Mouse (Mus musculus): ENCODE measurements around the gene Disp1. TPM values are rescaled to one million over a fixed set of nuclear protein-coding genes. Genes with fewer than 3 reads are reported as not detected.

Disp1 gene
- polyA plus RNA-seq (2016; fragmentation: Nextera tagmentation; extraction: Ambion mirVana), result 9.2 and 10.3 TPM in 2 replicates

DNA sequence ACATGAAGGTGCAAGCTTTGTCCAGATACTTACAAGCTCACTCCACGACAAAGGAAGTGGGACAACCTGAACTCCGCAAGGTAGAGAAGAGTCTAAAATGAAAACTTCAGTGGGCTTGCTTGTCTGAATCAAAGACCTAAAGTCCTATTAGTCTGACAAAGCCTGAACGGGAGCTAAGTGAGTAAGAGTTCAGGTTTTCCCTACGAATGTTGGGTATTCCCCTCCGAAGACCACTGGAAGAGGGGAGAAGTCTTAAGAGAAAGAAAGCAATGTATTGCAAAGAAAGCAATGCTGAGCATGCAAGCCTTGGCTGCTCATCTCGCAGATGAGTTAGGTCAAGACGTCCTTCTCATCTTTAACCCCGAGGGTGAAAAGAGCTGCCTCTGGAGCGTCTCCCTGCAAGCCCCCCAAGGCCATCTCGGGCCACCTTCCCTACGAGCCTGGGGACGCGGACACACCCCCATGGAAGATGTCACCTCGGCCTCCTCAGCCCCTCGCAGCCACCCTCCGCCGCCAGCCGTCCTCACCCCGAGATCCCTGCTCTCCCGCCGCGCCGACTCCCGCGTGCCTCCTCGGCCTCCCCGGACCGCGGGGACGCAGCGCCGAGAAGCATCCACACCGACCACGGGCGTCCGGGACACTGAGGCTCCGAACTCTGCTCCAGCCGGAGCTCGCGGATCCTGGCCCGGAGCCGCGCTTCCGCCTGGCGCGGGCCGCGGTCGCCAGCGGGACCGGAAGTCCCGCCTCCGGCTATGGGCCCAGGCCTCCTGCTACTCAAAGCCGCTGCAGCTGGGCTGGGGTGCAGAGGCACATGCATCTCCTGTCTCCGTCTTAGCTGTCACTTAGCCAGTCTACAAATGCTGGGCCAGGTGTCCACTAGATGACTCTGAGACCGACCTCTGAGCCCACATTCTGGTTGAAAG is at the start of gene Disp1:
Gene Disp1 (minus strand): TSS at position 727 of the 923 bp plus-strand sequence.
- Histone ChIP-seq H3K4me1 (peaks cover 19% of the 10 kb centered on the region), H3K27me3 (ENCODE audit: poor library complexity, severe bottlenecking) (no peaks in the 10 kb centered on the region), H3K4me3 (peak within 1 kb of the TSS; percentile 90), H3K9me3 (no peaks in the 10 kb centered on the region), H3K27ac (peak within 1 kb of the TSS; percentile 96), H3K36me3 (replicated peaks) (no peaks in the 10 kb centered on the region; the same call in 1 of the 2 replicates)
- 4% methylated on average over 56 of the region's 56 CpGs for WGBS
- DNase-seq (ENCODE audit: extremely low spot score, low spot score), result peak; percentile 78

DNA sequence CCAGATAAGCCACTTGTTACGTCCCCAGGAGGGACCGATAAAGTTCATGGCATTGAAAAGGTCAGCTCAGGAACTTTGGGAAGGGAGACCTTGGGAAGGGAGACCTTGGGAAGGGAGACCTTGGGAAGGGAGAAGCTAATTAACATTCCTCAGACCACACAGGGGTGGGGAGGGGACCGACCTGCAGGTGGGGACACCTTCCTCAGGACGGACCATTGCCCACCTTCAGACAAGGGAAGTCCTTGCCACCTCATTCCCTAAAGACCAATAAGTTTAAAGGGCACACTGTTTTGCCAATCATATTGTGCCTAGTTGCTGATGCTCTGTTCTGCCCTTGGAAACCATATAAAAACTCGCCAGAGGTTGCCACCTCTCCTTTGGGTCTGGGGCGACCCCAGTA is 46.3 kb upstream of the Disp1 start:
- Histone ChIP-seq H3K27ac (no peak overlapping the region), H3K36me3 (replicated peaks) (no peaks in the 10 kb centered on the region)
- WGBS, result 85% methylated on average over 6 of the region's 6 CpGs

DNA sequence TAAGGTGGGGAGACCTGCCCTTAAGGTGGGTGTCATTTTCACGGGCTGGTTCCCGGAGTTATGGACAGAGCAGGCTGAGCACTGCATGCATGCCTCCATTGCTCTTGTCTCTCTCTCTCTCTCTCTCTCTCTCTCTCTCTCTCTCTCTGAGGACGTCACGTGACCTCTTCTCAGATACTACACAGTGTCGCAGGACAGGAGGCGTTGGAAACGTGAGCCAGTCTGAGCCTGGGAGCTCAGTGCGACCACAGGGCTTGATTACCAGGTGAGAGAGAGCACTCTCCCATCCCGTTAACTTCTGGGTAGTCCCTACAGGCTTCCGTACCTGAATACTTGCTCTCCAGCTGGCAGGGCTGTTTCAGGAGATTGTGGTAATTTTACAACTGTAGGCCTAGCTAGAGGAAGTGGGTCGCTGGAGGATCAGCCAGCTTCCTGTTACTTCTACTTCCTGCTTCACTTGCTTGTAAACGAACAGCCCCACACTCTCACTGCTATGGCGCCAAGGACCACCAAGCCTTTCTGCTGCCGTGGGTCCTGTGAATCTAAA is 44.7 kb upstream of the Disp1 start:
- DNase-seq (ENCODE audit: extremely low spot score, low spot score), result no peak
- H3K27me3 ChIP-seq (ENCODE audit: poor library complexity, severe bottlenecking), result no peaks in the 10 kb centered on the region

More for the DNA sequence above, 46.3 kb upstream of the Disp1 start:
- Histone ChIP-seq H3K4me1 (no peaks in the 10 kb centered on the region), H3K27me3 (ENCODE audit: poor library complexity, severe bottlenecking) (no peaks in the 10 kb centered on the region), H3K4me3 (no peak overlapping the region), H3K9me3 (no peaks in the 10 kb centered on the region)
- no peak for DNase-seq (ENCODE audit: extremely low spot score, low spot score)

DNA sequence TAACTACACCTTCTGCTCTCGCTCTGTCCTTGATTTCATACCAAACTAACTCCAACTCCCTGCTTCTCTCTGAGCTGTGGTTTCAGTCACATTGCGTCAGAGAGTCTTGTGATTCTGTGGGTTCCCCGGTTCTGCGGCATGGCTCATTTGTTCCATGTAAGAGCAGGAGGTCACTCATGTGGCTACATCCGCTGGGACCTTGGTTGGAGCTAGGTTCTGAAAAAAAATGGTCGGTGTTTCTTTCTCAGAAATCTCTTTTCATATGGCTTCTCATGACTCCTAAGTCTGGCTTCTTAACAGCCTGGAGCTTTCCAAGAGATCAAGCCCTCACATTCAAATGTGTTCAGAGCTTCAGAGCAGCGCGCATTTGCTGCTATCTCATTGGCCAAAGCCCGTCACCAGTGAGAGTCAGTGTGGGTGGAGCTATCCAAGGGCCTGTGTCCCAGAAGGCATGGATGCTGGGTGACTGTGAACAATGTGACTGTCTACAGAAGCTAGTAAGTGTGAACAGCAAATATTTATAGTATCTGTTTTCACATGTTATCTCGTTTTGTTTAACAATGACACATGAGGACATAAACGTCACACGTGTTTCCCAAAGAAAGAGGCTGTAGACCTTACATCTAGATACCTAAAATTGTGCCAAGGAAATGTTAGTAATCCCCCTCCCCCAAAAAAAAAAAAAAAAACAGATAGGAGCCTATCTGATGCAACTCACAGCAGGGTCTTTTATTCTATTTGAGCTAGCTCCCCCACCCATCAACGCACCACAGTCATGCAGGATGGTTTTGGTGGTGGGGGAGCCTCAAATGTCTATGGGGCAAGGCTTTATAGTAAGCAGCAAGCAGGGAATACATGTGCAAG is 43.1 kb upstream of the Disp1 start:
- H3K27ac ChIP-seq, result no peak overlapping the region
- 83% methylated on average over 13 of the region's 13 CpGs for WGBS
- no peaks in the 10 kb centered on the region for H3K27me3 ChIP-seq (ENCODE audit: poor library complexity, severe bottlenecking)
- H3K9me3 ChIP-seq, result no peaks in the 10 kb centered on the region
- H3K4me1 ChIP-seq, result no peaks in the 10 kb centered on the region
- H3K4me3 ChIP-seq, result no peak overlapping the region
- H3K36me3 ChIP-seq (replicated peaks), result no peaks in the 10 kb centered on the region
- no peak for DNase-seq (ENCODE audit: extremely low spot score, low spot score)

More for the DNA sequence above, 44.7 kb upstream of the Disp1 start:
- Histone ChIP-seq H3K4me1 (no peaks in the 10 kb centered on the region), H3K4me3 (no peak overlapping the region), H3K27ac (no peak overlapping the region), H3K9me3 (no peaks in the 10 kb centered on the region), H3K36me3 (replicated peaks) (no peaks in the 10 kb centered on the region)
- WGBS, result 74% methylated on average over 14 of the region's 14 CpGs

DNA sequence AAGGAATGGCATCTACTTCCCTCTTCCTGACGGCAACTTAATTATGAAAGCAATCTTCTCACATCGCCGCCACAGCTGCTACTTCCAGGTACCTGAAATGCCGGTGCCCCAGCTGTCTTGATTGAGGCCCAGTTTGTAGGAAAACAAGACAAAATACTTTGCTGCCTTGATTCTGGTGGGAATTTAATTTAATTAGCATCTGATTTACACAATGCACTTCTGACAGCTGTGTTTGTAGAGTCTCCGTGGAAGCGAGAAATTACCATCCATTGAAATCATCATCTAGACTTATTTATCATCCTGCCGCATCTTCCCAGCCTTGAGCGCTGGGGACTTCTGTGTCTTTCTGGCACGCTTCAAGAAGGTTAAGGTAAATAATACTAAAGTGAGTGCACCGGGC is 31.3 kb upstream of the Disp1 start:
- Histone ChIP-seq H3K4me3 (no peak overlapping the region), H3K36me3 (replicated peaks) (no peaks in the 10 kb centered on the region), H3K9me3 (no peaks in the 10 kb centered on the region), H3K27me3 (ENCODE audit: poor library complexity, severe bottlenecking) (no peaks in the 10 kb centered on the region), H3K27ac (no peak overlapping the region), H3K4me1 (no peaks in the 10 kb centered on the region; the same call in 1 of the 2 replicates)
- WGBS, result 77% methylated on average over 10 of the region's 10 CpGs
- no peak for DNase-seq (ENCODE audit: extremely low spot score, low spot score)

GRCm38 (mm10) chr1:183251818-183252217 is 30.5 kb upstream of the Disp1 start:
- H3K36me3 ChIP-seq (replicated peaks), result no peaks in the 10 kb centered on the region
- no peak for DNase-seq (ENCODE audit: extremely low spot score, low spot score)
- WGBS, result 78% methylated on average over 2 of the region's 2 CpGs
- H3K4me1 ChIP-seq, result peaks cover 5% of the 10 kb centered on the region
- H3K27ac ChIP-seq, result no peak overlapping the region
- no peaks in the 10 kb centered on the region for H3K27me3 ChIP-seq (ENCODE audit: poor library complexity, severe bottlenecking)
- no peaks in the 10 kb centered on the region for H3K9me3 ChIP-seq
- H3K4me3 ChIP-seq, result no peak overlapping the region

- Histone ChIP-seq H3K36me3 (replicated peaks) (no peaks in the 10 kb centered on the region), H3K4me1 (peaks cover 5% of the 10 kb centered on the region), H3K9me3 (no peaks in the 10 kb centered on the region), H3K27ac (no peak overlapping the region), H3K4me3 (no peak overlapping the region), H3K27me3 (ENCODE audit: poor library complexity, severe bottlenecking) (no peaks in the 10 kb centered on the region)
- 84% methylated on average over 4 of the region's 4 CpGs for WGBS
- no peak for DNase-seq (ENCODE audit: extremely low spot score, low spot score)
Measured at GRCm38 (mm10) chr1:183250612-183251011, 29.3 kb upstream of the Disp1 start.

DNA sequence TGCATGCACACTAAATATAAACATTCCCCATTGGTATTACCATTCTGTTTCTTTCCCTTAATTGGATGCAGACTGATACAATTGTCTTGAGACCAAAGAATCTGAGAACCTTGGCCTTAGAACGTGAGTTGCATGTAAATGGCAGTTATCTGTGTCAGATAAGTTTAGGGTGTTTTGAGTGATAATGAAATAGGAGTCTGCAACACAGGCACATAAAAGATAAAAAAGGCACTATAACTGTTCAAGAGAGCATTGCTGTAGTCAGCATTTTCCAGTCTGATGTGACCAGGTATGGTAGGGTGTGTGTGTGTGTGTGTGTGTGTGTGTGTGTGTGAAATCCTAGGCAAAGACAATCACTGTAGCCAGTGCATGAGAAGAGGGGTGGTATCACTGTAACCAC is 26.8 kb upstream of the Disp1 start:
- Histone ChIP-seq H3K4me3 (no peak overlapping the region), H3K36me3 (replicated peaks) (no peaks in the 10 kb centered on the region), H3K27ac (no peak overlapping the region), H3K9me3 (peaks cover 9% of the 10 kb centered on the region; the same call in 1 of the 2 replicates), H3K27me3 (ENCODE audit: poor library complexity, severe bottlenecking) (no peaks in the 10 kb centered on the region), H3K4me1 (peaks cover 5% of the 10 kb centered on the region)
- DNase-seq (ENCODE audit: extremely low spot score, low spot score), result no peak
- WGBS, result 45% methylated on average over 1 of the region's 1 CpGs

GRCm38 (mm10) chr1:183243293-183243692 is 22.0 kb upstream of the Disp1 start:
- Histone ChIP-seq H3K4me3 (no peak overlapping the region), H3K4me1 (peaks cover 5% of the 10 kb centered on the region), H3K9me3 (peaks cover 9% of the 10 kb centered on the region; the same call in 1 of the 2 replicates), H3K36me3 (replicated peaks) (no peaks in the 10 kb centered on the region), H3K27ac (no peak overlapping the region), H3K27me3 (ENCODE audit: poor library complexity, severe bottlenecking) (no peaks in the 10 kb centered on the region)
- 72% methylated on average over 7 of the region's 7 CpGs for WGBS
- DNase-seq (ENCODE audit: extremely low spot score, low spot score), result no peak

DNA sequence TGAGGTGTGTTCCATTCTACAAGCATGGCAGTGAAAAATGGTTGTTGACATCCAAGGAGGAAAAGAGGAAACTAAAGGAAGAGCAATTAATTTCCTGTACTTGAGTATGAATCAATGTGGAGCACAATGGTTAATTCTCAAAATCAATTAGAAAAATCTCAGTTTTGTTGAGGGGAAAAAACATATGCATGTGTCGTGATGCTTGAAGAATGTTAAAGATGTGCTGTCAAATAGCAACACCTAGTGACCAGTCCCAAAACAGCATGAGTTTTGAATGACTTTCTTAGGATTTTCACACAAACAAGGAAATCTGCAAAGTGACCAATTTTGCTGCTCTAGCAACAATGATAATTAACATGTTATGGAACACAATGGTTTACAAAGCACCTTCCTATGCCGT is 16.6 kb upstream of the Disp1 start:
- DNase-seq (ENCODE audit: extremely low spot score, low spot score), result no peak
- no peaks in the 10 kb centered on the region for H3K4me1 ChIP-seq
- H3K9me3 ChIP-seq, result no peaks in the 10 kb centered on the region
- no peaks in the 10 kb centered on the region for H3K36me3 ChIP-seq (replicated peaks)
- H3K27me3 ChIP-seq (ENCODE audit: poor library complexity, severe bottlenecking), result no peaks in the 10 kb centered on the region
- 52% methylated on average over 2 of the region's 2 CpGs for WGBS
- H3K27ac ChIP-seq, result no peak overlapping the region
- no peak overlapping the region for H3K4me3 ChIP-seq

- Histone ChIP-seq H3K4me3 (no peak overlapping the region), H3K4me1 (no peaks in the 10 kb centered on the region), H3K27ac (no peak overlapping the region), H3K27me3 (ENCODE audit: poor library complexity, severe bottlenecking) (no peaks in the 10 kb centered on the region), H3K9me3 (no peaks in the 10 kb centered on the region), H3K36me3 (replicated peaks) (no peaks in the 10 kb centered on the region)
- no peak for DNase-seq (ENCODE audit: extremely low spot score, low spot score)
- 93% methylated on average over 5 of the region's 5 CpGs for WGBS
Measured at GRCm38 (mm10) chr1:183236460-183236859, 15.1 kb upstream of the Disp1 start.

GRCm38 (mm10) chr1:183233679-183234174 is 12.4 kb upstream of the Disp1 start:
- H3K4me3 ChIP-seq, result no peak overlapping the region
- no peaks in the 10 kb centered on the region for H3K9me3 ChIP-seq
- H3K27ac ChIP-seq, result no peak overlapping the region
- no peaks in the 10 kb centered on the region for H3K36me3 ChIP-seq (replicated peaks)
- peaks cover 5% of the 10 kb centered on the region for H3K4me1 ChIP-seq
- WGBS, result 85% methylated on average over 11 of the region's 11 CpGs
- no peak for DNase-seq (ENCODE audit: extremely low spot score, low spot score)
- no peaks in the 10 kb centered on the region for H3K27me3 ChIP-seq (ENCODE audit: poor library complexity, severe bottlenecking)
